Mouse (Mus musculus): ENCODE results near the gene Pgm1. TPM values are rescaled to one million over a fixed set of nuclear protein-coding genes. Genes with fewer than 3 reads are reported as not detected.

Gene Pgm1
- polyA plus RNA-seq (2015; fragmentation: Illumina TruSeq; extraction: RNeasy Lipid Tissue Mini Kit (QIAGEN cat#74804); ENCODE audit: insufficient read depth, low read depth, low replicate concordance) = 6.9 TPM

GRCm38 (mm10) chr4:99929149-99929612 lies at the start of gene Pgm1:
Pgm1 (plus strand) TSS chr4:99929414.

GRCm38 (mm10) chr4:99929613-99930517 lies 651 bp downstream of the Pgm1 start, which contains the start of gene Itgb3bp:
Itgb3bp (minus strand) TSS chr4:99929813.

Other genes with a start within 250 kb of the Pgm1 start
- gene Alg6, start 213.8 kb upstream of the Pgm1 start, polyA plus RNA-seq (2015; fragmentation: Illumina TruSeq; extraction: RNeasy Lipid Tissue Mini Kit (QIAGEN cat#74804); ENCODE audit: insufficient read depth, low read depth, low replicate concordance) = 2.3 TPM
- 1.2 TPM for gene Efcab7, start 100.2 kb upstream of the Pgm1 start, polyA plus RNA-seq (2015; fragmentation: Illumina TruSeq; extraction: RNeasy Lipid Tissue Mini Kit (QIAGEN cat#74804); ENCODE audit: insufficient read depth, low read depth, low replicate concordance)
- 2.5 TPM for gene Itgb3bp, start 399 bp downstream of the Pgm1 start, polyA plus RNA-seq (2015; fragmentation: Illumina TruSeq; extraction: RNeasy Lipid Tissue Mini Kit (QIAGEN cat#74804); ENCODE audit: insufficient read depth, low read depth, low replicate concordance)
- 1.8 TPM for gene Ror1, start 166.4 kb downstream of the Pgm1 start, polyA plus RNA-seq (2015; fragmentation: Illumina TruSeq; extraction: RNeasy Lipid Tissue Mini Kit (QIAGEN cat#74804); ENCODE audit: insufficient read depth, low read depth, low replicate concordance)